Mouse (Mus musculus): Measurements from ENCODE around the gene Pcyt1b. TPM values are rescaled to one million over a fixed set of nuclear protein-coding genes. Genes with fewer than 3 reads are reported as not detected.

Pcyt1b gene
- polyA plus RNA-seq, 2 experiments, result 2.1 to 3.4 TPM

- Histone ChIP-seq H3K27me3 (ENCODE audit: control insufficient read depth, insufficient read depth, low read length) (no peaks in the 10 kb centered on the region), H3K9me3 (ENCODE audit: control insufficient read depth, low read length) (no peaks in the 10 kb centered on the region), H3K4me2 (replicated peaks; ENCODE audit: low read depth, low read length, severe bottlenecking) (no peak overlapping the region), H3K36me3 (ENCODE audit: control insufficient read depth, insufficient read depth, low read length) (no peaks in the 10 kb centered on the region), H3K27ac (replicated peaks; ENCODE audit: low read depth, low read length) (no peak overlapping the region), H3K4me1 (ENCODE audit: control insufficient read depth, insufficient read depth, low read length) (no peaks in the 10 kb centered on the region), H3K4me3 (replicated peaks; ENCODE audit: low read length) (no peak overlapping the region), H3K9ac (ENCODE audit: low read depth, low read length, severe bottlenecking) (no peak overlapping the region)
- ATAC-seq (ENCODE audit: low FRiP score, low read depth), result no peak
- TF ChIP-seq POLR2A (IDR thresholded peaks at IDR 0.05; ENCODE audit: borderline replicate concordance, extremely low read depth, insufficient read depth, insufficient read length), result no peak
- no peak for DNase-seq (ENCODE audit: low spot score)
- WGBS, result 62% methylated on average over 7 of the region's 7 CpGs
These were observed 102.3 kb downstream of the Pcyt1b start for GRCm38 (mm10) chrX:93756867-93757455.

- Histone ChIP-seq H3K9ac (ENCODE audit: low read depth, low read length, severe bottlenecking) (no peak overlapping the region), H3K36me3 (ENCODE audit: control insufficient read depth, insufficient read depth, low read length) (0 out of 2 replicates have a peak, but pooled peaks cover 2% of the 10 kb centered on the region), H3K9me3 (ENCODE audit: control insufficient read depth, low read length) (no peaks in the 10 kb centered on the region)
These were observed 106.1 kb downstream of the Pcyt1b start for GRCm38 (mm10) chrX:93760770-93761169.

GRCm38 (mm10) chrX:93789562-93789961 lies 134.9 kb downstream of the Pcyt1b start:
- Histone ChIP-seq H3K27me3 (ENCODE audit: control insufficient read depth, insufficient read depth, low read length) (no peaks in the 10 kb centered on the region), H3K4me2 (replicated peaks; ENCODE audit: low read depth, low read length, severe bottlenecking) (no peak overlapping the region), H3K36me3 (ENCODE audit: control insufficient read depth, insufficient read depth, low read length) (0 out of 2 replicates have a peak, but pooled peaks cover 4% of the 10 kb centered on the region), H3K27ac (replicated peaks; ENCODE audit: low read depth, low read length) (no peak overlapping the region), H3K9me3 (ENCODE audit: control insufficient read depth, low read length) (no peaks in the 10 kb centered on the region), H3K9ac (ENCODE audit: low read depth, low read length, severe bottlenecking) (no peak overlapping the region), H3K4me1 (ENCODE audit: control insufficient read depth, insufficient read depth, low read length) (no peaks in the 10 kb centered on the region), H3K4me3 (replicated peaks; ENCODE audit: low read length) (no peak overlapping the region)
- TF ChIP-seq POLR2A (IDR thresholded peaks at IDR 0.05; ENCODE audit: borderline replicate concordance, extremely low read depth, insufficient read depth, insufficient read length), result no peak
- WGBS, result 82% methylated on average over 1 of the region's 1 CpGs
- ATAC-seq (ENCODE audit: low FRiP score, low read depth), result no peak
- no peak for DNase-seq (ENCODE audit: low spot score)

More at GRCm38 (mm10) chrX:93760770-93761169, 106.1 kb downstream of the Pcyt1b start:
- Histone ChIP-seq H3K27ac (replicated peaks; ENCODE audit: low read depth, low read length) (no peak overlapping the region), H3K4me1 (ENCODE audit: control insufficient read depth, insufficient read depth, low read length) (no peaks in the 10 kb centered on the region), H3K27me3 (ENCODE audit: control insufficient read depth, insufficient read depth, low read length) (no peaks in the 10 kb centered on the region), H3K4me2 (replicated peaks; ENCODE audit: low read depth, low read length, severe bottlenecking) (no peak overlapping the region), H3K4me3 (replicated peaks; ENCODE audit: low read length) (no peak overlapping the region)
- no peak for TF ChIP-seq POLR2A (IDR thresholded peaks at IDR 0.05; ENCODE audit: borderline replicate concordance, extremely low read depth, insufficient read depth, insufficient read length)
- no peak for DNase-seq (ENCODE audit: low spot score)
- 81% methylated on average over 3 of the region's 3 CpGs for WGBS
- ATAC-seq (ENCODE audit: low FRiP score, low read depth), result no peak

- H3K4me1 ChIP-seq (ENCODE audit: control insufficient read depth, insufficient read depth, low read length), result no peaks in the 10 kb centered on the region
- H3K9me3 ChIP-seq (ENCODE audit: control insufficient read depth, low read length), result no peaks in the 10 kb centered on the region
- no peak overlapping the region for H3K9ac ChIP-seq (ENCODE audit: low read depth, low read length, severe bottlenecking)
- no peak overlapping the region for H3K4me2 ChIP-seq (replicated peaks; ENCODE audit: low read depth, low read length, severe bottlenecking)
- no peak overlapping the region for H3K4me3 ChIP-seq (replicated peaks; ENCODE audit: low read length)
- no peak overlapping the region for H3K27ac ChIP-seq (replicated peaks; ENCODE audit: low read depth, low read length)
- TF ChIP-seq POLR2A (IDR thresholded peaks at IDR 0.05; ENCODE audit: borderline replicate concordance, extremely low read depth, insufficient read depth, insufficient read length), result no peak
- ATAC-seq (ENCODE audit: low FRiP score, low read depth), result no peak
- no peaks in the 10 kb centered on the region for H3K27me3 ChIP-seq (ENCODE audit: control insufficient read depth, insufficient read depth, low read length)
- no peak for DNase-seq (ENCODE audit: low spot score)
- H3K36me3 ChIP-seq (ENCODE audit: control insufficient read depth, insufficient read depth, low read length), result no peaks in the 10 kb centered on the region
These were observed 138.5 kb downstream of the Pcyt1b start for GRCm38 (mm10) chrX:93793168-93793567.

Other genes with a start within 250 kb of the Pcyt1b start
- gene Pola1, start 22.7 kb upstream of the Pcyt1b start, polyA plus RNA-seq (2012; rRNA removed), result 7.3 and 9.2 TPM in 2 replicates
- gene Pola1, start 22.7 kb upstream of the Pcyt1b start, polyA plus RNA-seq (2014; fragmentation: Nextera tagmentation; extraction: Ambion mirVana), result 14.2 and 14.5 TPM in 2 replicates
- 31.0 and 33.6 TPM in 2 replicates for gene Pdk3, start 177.3 kb downstream of the Pcyt1b start, polyA plus RNA-seq (2012; rRNA removed)
- 56.7 and 63.1 TPM in 2 replicates for gene Pdk3, start 177.3 kb downstream of the Pcyt1b start, polyA plus RNA-seq (2014; fragmentation: Nextera tagmentation; extraction: Ambion mirVana)